Mouse (Mus musculus) left cerebral cortex, postnatal 25 days (tissue): ENCODE results near the gene Hhip. TPM values are rescaled to one million over a fixed set of nuclear protein-coding genes. Genes with fewer than 3 reads are reported as not detected.

Source experiments
- DNase-seq, 2 experiments: peaks; one replicate each; pipeline ENCODE4 v3.0.0; 2022; ENCODE audit warnings: low spot score in 2 of 2, mixed read lengths in 1 of 2
- intact Hi-C: fragments of 180-260 bp; cut with DNase I; formaldehyde crosslinking; loops from one replicate; pipeline ENCODE4 v1.15.1; 2025
- total RNA-seq, 2 experiments: library from RNA; stranded (reverse); gene quantifications; 2 replicates each; pipeline ENCODE4 v1.2.3; 2021

Hhip gene
- 1 to 10 TPM; 3.5 to 4.2 TPM for total RNA-seq

- intact Hi-C loops = no loop called here
- peak; percentile 37 to 63 for DNase-seq
Measured at GRCm38 (mm10) chr8:80057198-80058174, at the start of gene Hhip. Gene Hhip (minus strand): TSS chr8:80058006.

GRCm38 (mm10) chr8:80087021-80087420 is 29.2 kb upstream of the Hhip start:
- peak in 1 of 2 experiments; percentile 2 for DNase-seq
- intact Hi-C loops = no loop called here

- intact Hi-C loops = no loop called here
- peak in 1 of 2 experiments; percentile 28 for DNase-seq
Measured at GRCm38 (mm10) chr8:80058193-80058592, 387 bp upstream of the Hhip start.

GRCm38 (mm10) chr8:80056331-80057070 is 1.3 kb downstream of the Hhip start:
- intact Hi-C loops = no loop called here
- no peak for DNase-seq

- intact Hi-C loops = no loop called here
- DNase-seq = no peak
Measured at GRCm38 (mm10) chr8:80055777-80056176, 2.0 kb downstream of the Hhip start.

GRCm38 (mm10) chr8:80055094-80055493 is 2.7 kb downstream of the Hhip start:
- no peak for DNase-seq
- intact Hi-C loops = no loop called here

GRCm38 (mm10) chr8:80054216-80054615 is 3.6 kb downstream of the Hhip start:
- peak in 1 of 2 experiments; percentile 9 for DNase-seq
- intact Hi-C loops = no loop called here

- intact Hi-C loops = no loop called here
- DNase-seq = no peak
Measured at GRCm38 (mm10) chr8:80052838-80053237, 5.0 kb downstream of the Hhip start.

GRCm38 (mm10) chr8:80051494-80051893 is 6.3 kb downstream of the Hhip start:
- intact Hi-C loops = no loop called here
- no peak for DNase-seq

- intact Hi-C loops = no loop called here
- DNase-seq = no peak
Measured at GRCm38 (mm10) chr8:80049256-80050005, 8.4 kb downstream of the Hhip start.

GRCm38 (mm10) chr8:80048256-80048655 is 9.6 kb downstream of the Hhip start:
- no peak for DNase-seq
- intact Hi-C loops = no loop called here

GRCm38 (mm10) chr8:80037644-80038253 is 20.1 kb downstream of the Hhip start:
- intact Hi-C loops = no loop called here
- no peak for DNase-seq

GRCm38 (mm10) chr8:80032604-80033003 is 25.2 kb downstream of the Hhip start:
- intact Hi-C loops = no loop called here
- DNase-seq = no peak

GRCm38 (mm10) chr8:80031330-80032293 is 26.2 kb downstream of the Hhip start:
- intact Hi-C loops = no loop called here
- DNase-seq = no peak

- intact Hi-C loops = no loop called here
- no peak for DNase-seq
Measured at GRCm38 (mm10) chr8:80029631-80030030, 28.2 kb downstream of the Hhip start.

GRCm38 (mm10) chr8:80020469-80020868 is 37.3 kb downstream of the Hhip start:
- intact Hi-C loops = no loop called here
- DNase-seq = no peak

GRCm38 (mm10) chr8:80015818-80016217 is 42.0 kb downstream of the Hhip start:
- intact Hi-C loops = no loop called here
- no peak for DNase-seq

GRCm38 (mm10) chr8:80004421-80004820 is 53.4 kb downstream of the Hhip start:
- no peak for DNase-seq
- intact Hi-C loops = no loop called here
